Comparison of ENCODE assay signal across 26 mouse cellular contexts in the genomic region with DNA sequence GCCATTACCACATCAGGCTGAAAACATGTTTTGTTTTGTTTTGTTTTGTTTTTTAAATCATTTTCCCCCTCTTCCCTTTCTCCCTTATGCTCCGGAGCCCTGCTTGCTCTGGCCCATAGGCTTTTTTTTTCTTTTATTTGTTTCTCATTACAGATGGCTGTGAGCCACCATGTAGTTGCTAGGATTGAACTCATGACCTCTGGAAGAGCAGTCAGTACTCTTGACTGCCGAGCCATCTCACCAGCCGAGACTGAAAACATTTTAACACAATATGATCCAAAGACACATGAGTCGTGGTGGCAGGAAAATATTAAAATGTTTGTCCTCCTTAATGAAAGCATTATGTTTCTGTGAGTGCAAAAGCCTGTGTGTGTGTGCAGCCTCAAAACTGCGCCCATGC.
DNase-seq lines count a peak whose midpoint lies in the region; ATAC-seq and TF ChIP-seq lines count a peak whose summit lies in the region.
"Had no signal": no experiment of that assay in that cellular context is flagged by ENCODE, and none has a peak within 500 bp of the region (broad histone marks: within the 10 kb centered on the region; RNA-seq: fewer than 3 reads in every experiment).

No protein-coding gene starts in this region.

- H3K27me3 ChIP-seq in limb, embryonic 12.5 days = no peaks in the 10 kb centered on the region
- no peaks in the 10 kb centered on the region for H3K27me3 ChIP-seq in limb, embryonic 10.5 days (ENCODE audit: low read depth, poor library complexity, severe bottlenecking)
- no peaks in the 10 kb centered on the region for H3K27me3 ChIP-seq in embryonic facial prominence, embryonic 15.5 days
- H3K27me3 ChIP-seq in stomach, postnatal 0 days (ENCODE audit: control insufficient read depth, insufficient read depth, low read length) = no peaks in the 10 kb centered on the region
- H3K27me3 ChIP-seq: embryonic facial prominence, embryonic 12.5 days; heart, embryonic 15.5 days had no signal

- no peak for TF ChIP-seq CTCF in stomach, postnatal 0 days (IDR thresholded peaks at IDR 0.05; ENCODE audit: low read depth)

- no peak overlapping the region for H3K4me3 ChIP-seq in limb, embryonic 12.5 days (replicated peaks)
- H3K4me3 ChIP-seq in limb, embryonic 10.5 days = no peak overlapping the region
- H3K4me3 ChIP-seq in embryonic facial prominence, embryonic 15.5 days (replicated peaks) = 0 out of 2 replicates have a peak overlapping the region, but pooled peaks have one; percentile 4
- H3K4me3 ChIP-seq in stomach, postnatal 0 days (ENCODE audit: low read depth, low read length) = no peak overlapping the region
- H3K4me3 ChIP-seq: embryonic facial prominence, embryonic 12.5 days; gastrocnemius, adult 2 months; heart, embryonic 12.5 days; heart, embryonic 15.5 days had no signal

- 0 out of 2 replicates have a peak, but pooled peaks cover 4% of the 10 kb centered on the region for H3K4me1 ChIP-seq in limb, embryonic 12.5 days (replicated peaks)
- H3K4me1 ChIP-seq in limb, embryonic 10.5 days = peaks cover 7% of the 10 kb centered on the region
- H3K4me1 ChIP-seq in embryonic facial prominence, embryonic 15.5 days = peaks cover 8% of the 10 kb centered on the region
- no peaks in the 10 kb centered on the region for H3K4me1 ChIP-seq in stomach, postnatal 0 days (replicated peaks; ENCODE audit: control insufficient read depth, insufficient read depth)
- H3K4me1 ChIP-seq: heart, embryonic 12.5 days had no signal

- peak overlapping the region; percentile 35; the same call in 1 of the 2 replicates for H3K4me2 ChIP-seq in limb, embryonic 12.5 days
- peak overlapping the region; percentile 34 for H3K4me2 ChIP-seq in embryonic facial prominence, embryonic 15.5 days (replicated peaks)
- no peak overlapping the region for H3K4me2 ChIP-seq in stomach, postnatal 0 days (replicated peaks; ENCODE audit: low read depth)

- no peak for ATAC-seq in limb, embryonic 12.5 days (ENCODE audit: insufficient number of reproducible peaks, insufficient read depth, low FRiP score, low TSS enrichment, low read depth)
- peak; percentile 44; the same call in 1 of the 2 replicates for ATAC-seq in embryonic facial prominence, embryonic 15.5 days (ENCODE audit: insufficient number of reproducible peaks, low FRiP score, low TSS enrichment, low read depth)
- no peak for ATAC-seq in stomach, postnatal 0 days (ENCODE audit: low FRiP score, low TSS enrichment)
- ATAC-seq: activated CD4-positive, CD25-positive, alpha-beta regulatory T cell, adult 4 months; CD4-positive, CD25-positive, alpha-beta regulatory T cell, adult 4 months; forebrain, embryonic 14.5 days; inflammation-experienced regulatory T-cells, adult 6 months had no signal

- H3K27ac ChIP-seq in limb, embryonic 12.5 days = no peak overlapping the region
- no peak overlapping the region for H3K27ac ChIP-seq in limb, embryonic 10.5 days
- H3K27ac ChIP-seq in embryonic facial prominence, embryonic 15.5 days (replicated peaks) = 0 out of 2 replicates have a peak overlapping the region, but pooled peaks have one; percentile 44
- no peak overlapping the region for H3K27ac ChIP-seq in stomach, postnatal 0 days (replicated peaks)
- H3K27ac ChIP-seq: embryonic facial prominence, embryonic 12.5 days; gastrocnemius, adult 2 months; heart, embryonic 15.5 days; hindbrain, embryonic 14.5 days; hindbrain, postnatal 0 days had no signal

- no peak overlapping the region for H3K9ac ChIP-seq in limb, embryonic 12.5 days (replicated peaks)
- H3K9ac ChIP-seq in embryonic facial prominence, embryonic 15.5 days = no peak overlapping the region
- H3K9ac ChIP-seq in stomach, postnatal 0 days (ENCODE audit: low read length) = no peak overlapping the region
- H3K9ac ChIP-seq: forebrain, postnatal 0 days; heart, embryonic 12.5 days; heart, embryonic 15.5 days; hindbrain, embryonic 14.5 days had no signal

- TF ChIP-seq EP300 in stomach, postnatal 0 days (optimal IDR thresholded peaks at IDR 0.05) = no peak

- 69% methylated on average over 5 of the region's 5 CpGs for WGBS in limb, embryonic 12.5 days
- 81% methylated on average over 5 of the region's 5 CpGs for whole genome bisulfite sequencing in limb, embryonic 10.5 days
- 31% methylated on average over 5 of the region's 5 CpGs for WGBS in embryonic facial prominence, embryonic 15.5 days
- 57% methylated on average over 5 of the region's 5 CpGs for WGBS in stomach, postnatal 0 days

- no peak for DNase-seq in limb, embryonic 10.5 days (ENCODE audit: low spot score)
- peak; percentile 66 for DNase-seq in NIH3T3 (ENCODE audit: low read depth)
- DNase-seq in stomach, postnatal 0 days (ENCODE audit: low spot score) = no peak
- no peak for DNase-seq in Muller cell, postnatal 12 days (ENCODE audit: inconsistent ontology term)
- DNase-seq: adrenal gland, postnatal 10 days; adrenal gland, postnatal 36 days; cerebellum, adult 18-20 months; cerebellum, adult 9-10 months; forebrain, postnatal 0 days; gastrocnemius, adult 2 months; gastrocnemius, postnatal 14 days; heart, adult 11 months; heart, postnatal 10 days; heart, postnatal 4 days had no signal

- H3K36me3 ChIP-seq in limb, embryonic 12.5 days = no peaks in the 10 kb centered on the region
- no peaks in the 10 kb centered on the region for H3K36me3 ChIP-seq in limb, embryonic 10.5 days
- H3K36me3 ChIP-seq in embryonic facial prominence, embryonic 15.5 days = no peaks in the 10 kb centered on the region
- no peaks in the 10 kb centered on the region for H3K36me3 ChIP-seq in stomach, postnatal 0 days (ENCODE audit: control insufficient read depth, insufficient read depth, low read length)
- H3K36me3 ChIP-seq: embryonic facial prominence, embryonic 12.5 days; G1E; heart, embryonic 12.5 days; heart, embryonic 15.5 days had no signal

- no peaks in the 10 kb centered on the region for H3K9me3 ChIP-seq in limb, embryonic 12.5 days
- no peaks in the 10 kb centered on the region for H3K9me3 ChIP-seq in limb, embryonic 10.5 days (replicated peaks)
- H3K9me3 ChIP-seq in embryonic facial prominence, embryonic 15.5 days (replicated peaks) = no peaks in the 10 kb centered on the region
- no peaks in the 10 kb centered on the region for H3K9me3 ChIP-seq in stomach, postnatal 0 days (ENCODE audit: control insufficient read depth, low read length)
- H3K9me3 ChIP-seq: embryonic facial prominence, embryonic 12.5 days; G1E; heart, embryonic 15.5 days had no signal
